In the genomic region with DNA sequence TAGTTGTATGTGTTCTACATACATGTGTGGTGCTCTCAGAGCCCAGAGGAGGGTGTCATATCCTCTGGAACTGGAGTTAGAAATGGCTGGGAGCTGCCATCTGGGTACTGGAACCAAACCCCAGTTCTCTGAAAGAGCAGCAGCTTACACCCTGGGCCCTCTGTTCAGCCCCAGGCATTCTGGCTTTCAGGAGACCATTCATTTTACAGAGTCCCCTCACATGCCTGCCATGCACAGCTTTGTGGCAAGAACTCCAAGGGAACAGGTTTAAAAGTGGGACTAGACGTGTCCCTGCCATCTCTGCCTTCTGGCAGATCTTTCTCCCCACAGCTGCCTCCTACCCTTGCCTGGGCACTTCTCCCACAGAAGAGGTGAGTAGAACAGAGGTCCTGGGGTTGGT, we compare ENCODE assay signal across 22 mouse cellular contexts. TPM values are rescaled to one million over a fixed set of nuclear protein-coding genes. Genes with fewer than 3 reads are reported as not detected.
DNase-seq lines count a peak whose midpoint lies in the region; ATAC-seq and TF ChIP-seq lines count a peak whose summit lies in the region.
"Had no signal": no experiment of that assay in that cellular context is flagged by ENCODE, and none has a peak within 500 bp of the region (broad histone marks: within the 10 kb centered on the region; RNA-seq: fewer than 3 reads in every experiment).

No protein-coding gene starts in this region.

- H3K4me3 ChIP-seq in heart, adult 2 months, result no peak overlapping the region
- H3K4me3 ChIP-seq in heart, embryonic 11.5 days (ENCODE audit: low read depth, low read length), result no peak overlapping the region
- no peak overlapping the region for H3K4me3 ChIP-seq in liver, embryonic 12.5 days
- no peak overlapping the region for H3K4me3 ChIP-seq in liver, postnatal 0 days (ENCODE audit: low read depth, low read length)
- no peak overlapping the region for H3K4me3 ChIP-seq in liver, embryonic 15.5 days (replicated peaks)
- H3K4me3 ChIP-seq in stomach, embryonic 16.5 days (replicated peaks; ENCODE audit: low read length), result no peak overlapping the region
- H3K4me3 ChIP-seq: embryonic facial prominence, embryonic 12.5 days; heart, embryonic 10.5 days; heart, embryonic 15.5 days; hindbrain, embryonic 10.5 days; hindbrain, embryonic 15.5 days had no signal

- no peak overlapping the region for H3K4me2 ChIP-seq in heart, embryonic 11.5 days
- no peak overlapping the region for H3K4me2 ChIP-seq in liver, embryonic 12.5 days
- H3K4me2 ChIP-seq in liver, postnatal 0 days (ENCODE audit: low read depth, low read length), result no peak overlapping the region
- H3K4me2 ChIP-seq in liver, embryonic 15.5 days, result no peak overlapping the region
- no peak overlapping the region for H3K4me2 ChIP-seq in stomach, embryonic 16.5 days (ENCODE audit: low read depth, low read length)
- H3K4me2 ChIP-seq: embryonic facial prominence, embryonic 12.5 days; heart, embryonic 15.5 days; hindbrain, embryonic 15.5 days had no signal

- peaks cover 18% of the 10 kb centered on the region for H3K4me1 ChIP-seq in heart, adult 2 months (ENCODE audit: control insufficient read depth, insufficient read depth, low read length)
- peaks cover 6% of the 10 kb centered on the region; the same call in 1 of the 2 replicates for H3K4me1 ChIP-seq in heart, embryonic 11.5 days (ENCODE audit: control insufficient read depth, insufficient read depth, low read length)
- H3K4me1 ChIP-seq in liver, embryonic 12.5 days, result peaks cover 68% of the 10 kb centered on the region
- H3K4me1 ChIP-seq in liver, postnatal 0 days (ENCODE audit: insufficient read depth), result peaks cover 19% of the 10 kb centered on the region
- peaks cover 43% of the 10 kb centered on the region for H3K4me1 ChIP-seq in liver, embryonic 15.5 days (replicated peaks)
- 0 out of 2 replicates have a peak, but pooled peaks cover 3% of the 10 kb centered on the region for H3K4me1 ChIP-seq in stomach, embryonic 16.5 days (ENCODE audit: control insufficient read depth, insufficient read depth, low read length)
- H3K4me1 ChIP-seq: embryonic facial prominence, embryonic 12.5 days; hindbrain, embryonic 10.5 days; hindbrain, embryonic 15.5 days had no signal

- no peak overlapping the region for H3K9ac ChIP-seq in heart, adult 2 months (ENCODE audit: low read depth, low read length)
- H3K9ac ChIP-seq in heart, embryonic 11.5 days (ENCODE audit: low read depth, low read length), result no peak overlapping the region
- H3K9ac ChIP-seq in liver, embryonic 12.5 days, result no peak overlapping the region
- no peak overlapping the region for H3K9ac ChIP-seq in liver, postnatal 0 days (replicated peaks)
- peak overlapping the region; percentile 19; the same call in 1 of the 2 replicates for H3K9ac ChIP-seq in liver, embryonic 15.5 days
- no peak overlapping the region for H3K9ac ChIP-seq in stomach, embryonic 16.5 days (ENCODE audit: low read length)
- H3K9ac ChIP-seq: embryonic facial prominence, embryonic 12.5 days; heart, embryonic 15.5 days; hindbrain, embryonic 15.5 days had no signal

- TF ChIP-seq POLR2A in heart, adult 2 months (IDR thresholded peaks at IDR 0.05; ENCODE audit: insufficient read depth, low read depth, low read length), result no peak

- intact Hi-C loops in heart, adult 2 months (cut with DNase I), result no loop called here

- H3K9me3 ChIP-seq in heart, embryonic 11.5 days (replicated peaks; ENCODE audit: control insufficient read depth, low read length), result no peaks in the 10 kb centered on the region
- no peaks in the 10 kb centered on the region for H3K9me3 ChIP-seq in liver, embryonic 12.5 days (replicated peaks)
- no peaks in the 10 kb centered on the region for H3K9me3 ChIP-seq in liver, postnatal 0 days (ENCODE audit: low read length)
- no peaks in the 10 kb centered on the region for H3K9me3 ChIP-seq in liver, embryonic 15.5 days (replicated peaks)
- H3K9me3 ChIP-seq in stomach, embryonic 16.5 days (replicated peaks; ENCODE audit: control insufficient read depth, low read length), result no peaks in the 10 kb centered on the region
- H3K9me3 ChIP-seq: embryonic facial prominence, embryonic 12.5 days; G1E; heart, embryonic 10.5 days; heart, embryonic 15.5 days; hindbrain, embryonic 10.5 days; hindbrain, embryonic 15.5 days had no signal

- 77% methylated on average over 1 of the region's 1 CpGs for WGBS in heart, adult 2 months
- 92% methylated on average over 1 of the region's 1 CpGs for WGBS in heart, embryonic 11.5 days (ENCODE audit: insufficient replicate concordance)
- WGBS in liver, embryonic 12.5 days (ENCODE audit: insufficient replicate concordance), result 56% methylated on average over 1 of the region's 1 CpGs
- 94% methylated on average over 1 of the region's 1 CpGs for WGBS in liver, postnatal 0 days (ENCODE audit: insufficient replicate concordance)
- 58% methylated on average over 1 of the region's 1 CpGs for WGBS in liver, embryonic 15.5 days (ENCODE audit: insufficient replicate concordance)
- WGBS in stomach, embryonic 16.5 days, result 82% methylated on average over 1 of the region's 1 CpGs

- H3K79me2 ChIP-seq in heart, adult 2 months (replicated peaks; ENCODE audit: control insufficient read depth, insufficient read depth, low read length), result no peaks in the 10 kb centered on the region

- TF ChIP-seq CTCF in heart, adult 2 months (IDR thresholded peaks at IDR 0.05), result no peak
- TF ChIP-seq CTCF in liver, postnatal 0 days (IDR thresholded peaks at IDR 0.05; ENCODE audit: low read depth), result no peak

- H3K36me3 ChIP-seq in heart, adult 2 months (ENCODE audit: control insufficient read depth, insufficient read depth, low read length), result no peaks in the 10 kb centered on the region
- peaks cover 28% of the 10 kb centered on the region for H3K36me3 ChIP-seq in heart, embryonic 11.5 days (ENCODE audit: control insufficient read depth, insufficient read depth, low read length)
- H3K36me3 ChIP-seq in liver, embryonic 12.5 days, result peaks cover 66% of the 10 kb centered on the region
- peaks cover 5% of the 10 kb centered on the region; the same call in 1 of the 2 replicates for H3K36me3 ChIP-seq in liver, postnatal 0 days (replicated peaks; ENCODE audit: insufficient read depth, low read length)
- H3K36me3 ChIP-seq in liver, embryonic 15.5 days (replicated peaks), result peaks cover 48% of the 10 kb centered on the region
- peaks cover 9% of the 10 kb centered on the region; the same call in 1 of the 2 replicates for H3K36me3 ChIP-seq in stomach, embryonic 16.5 days (ENCODE audit: control insufficient read depth, insufficient read depth, low read length)
- H3K36me3 ChIP-seq: G1E; hindbrain, embryonic 15.5 days had no signal

- H3K27ac ChIP-seq in heart, adult 2 months, result peak overlapping the region; percentile 74; the same call in 1 of the 2 replicates
- no peak overlapping the region for H3K27ac ChIP-seq in heart, embryonic 11.5 days (ENCODE audit: low read depth, low read length)
- H3K27ac ChIP-seq in liver, embryonic 12.5 days, result peak overlapping the region; percentile 32; the same call in 1 of the 2 replicates
- no peak overlapping the region for H3K27ac ChIP-seq in liver, postnatal 0 days (ENCODE audit: low read depth)
- peak overlapping the region; percentile 43; the same call in 1 of the 2 replicates for H3K27ac ChIP-seq in liver, embryonic 15.5 days (replicated peaks)
- H3K27ac ChIP-seq in stomach, embryonic 16.5 days (ENCODE audit: low read length), result peak overlapping the region; percentile 75; the same call in 1 of the 2 replicates
- H3K27ac ChIP-seq: embryonic facial prominence, embryonic 12.5 days; heart, embryonic 10.5 days; heart, embryonic 15.5 days; hindbrain, embryonic 15.5 days had no signal

- DNase-seq in heart, adult 2 months, result no peak
- no peak for DNase-seq in liver, postnatal 0 days
- DNase-seq in ovary, adult 18-20 months (ENCODE audit: low spot score), result no peak
- no peak for DNase-seq in adrenal gland, postnatal 36 days
- DNase-seq: adrenal gland, postnatal 10 days; cerebellum, adult 11-12 months; cerebellum, adult 9-10 months; cerebellum, postnatal 25 days; gastrocnemius, postnatal 25 days had no signal

- no peak for ATAC-seq in heart, embryonic 11.5 days (replicated peaks; ENCODE audit: insufficient number of reproducible peaks, low FRiP score, low TSS enrichment)
- no peak for ATAC-seq in liver, embryonic 12.5 days
- ATAC-seq in liver, postnatal 0 days, result no peak
- ATAC-seq in liver, embryonic 15.5 days (ENCODE audit: insufficient read depth), result no peak
- no peak for ATAC-seq in stomach, embryonic 16.5 days (ENCODE audit: insufficient read depth, low FRiP score)
- ATAC-seq: inflammation-experienced regulatory T-cells, adult 6 months had no signal

- H3K27me3 ChIP-seq in heart, adult 2 months (ENCODE audit: control insufficient read depth, insufficient read depth, low read length), result no peaks in the 10 kb centered on the region
- no peaks in the 10 kb centered on the region for H3K27me3 ChIP-seq in heart, embryonic 11.5 days (ENCODE audit: control insufficient read depth, insufficient read depth, low read length)
- H3K27me3 ChIP-seq in liver, embryonic 12.5 days (replicated peaks), result no peaks in the 10 kb centered on the region
- H3K27me3 ChIP-seq in liver, postnatal 0 days (ENCODE audit: insufficient read depth, low read length), result no peaks in the 10 kb centered on the region
- no peaks in the 10 kb centered on the region for H3K27me3 ChIP-seq in liver, embryonic 15.5 days
- H3K27me3 ChIP-seq in stomach, embryonic 16.5 days (ENCODE audit: control insufficient read depth, insufficient read depth, low read length), result no peaks in the 10 kb centered on the region
- H3K27me3 ChIP-seq: embryonic facial prominence, embryonic 12.5 days; heart, embryonic 15.5 days; hindbrain, embryonic 15.5 days had no signal

- TF ChIP-seq EP300 in heart, adult 2 months (IDR thresholded peaks at IDR 0.05; ENCODE audit: insufficient read depth, low read depth, low read length), result no peak
- TF ChIP-seq EP300 in liver, postnatal 0 days (IDR thresholded peaks at IDR 0.05; ENCODE audit: low read depth), result no peak

RNA-seq across cellular contexts. Expression of gene Hgfac, which starts 7.7 kb away (rescaled TPM):
- total RNA-seq in heart, adult 2 months (2021), result under 1 TPM; 0.47 to 0.96 TPM
- 0.94 and 1.3 TPM in 2 replicates for polyA plus RNA-seq in heart, adult 2 months (2012; rRNA removed)
- 0.23 and 0.66 TPM in 2 replicates for polyA plus RNA-seq in heart, embryonic 11.5 days (2014; fragmentation: Nextera tagmentation; extraction: Ambion mirVana)
- polyA plus RNA-seq in liver, embryonic 12.5 days (2016; fragmentation: Nextera tagmentation; extraction: Ambion mirVana), result 43.3 and 44.1 TPM in 2 replicates
- polyA plus RNA-seq in liver, postnatal 0 days (2015; fragmentation: Nextera tagmentation; extraction: Ambion mirVana), result 285 and 304 TPM in 2 replicates
- polyA plus RNA-seq in liver, embryonic 15.5 days (2015; fragmentation: Nextera tagmentation; extraction: Ambion mirVana), result 129 and 201 TPM in 2 replicates
- 7.7 and 8.2 TPM in 2 replicates for polyA plus RNA-seq in stomach, embryonic 16.5 days (2015; fragmentation: Nextera tagmentation; extraction: Ambion mirVana)
- 1 to 10 TPM in 1 of 2 experiments, under 1 TPM in 1; 0.96 to 1.2 TPM for total RNA-seq in adrenal gland, postnatal 36 days (2021)
- polyA plus RNA-seq: forebrain, embryonic 14.5 days; G1E had no signal

RNA-seq across cellular contexts. Expression of gene Dok7, which starts 22.9 kb away (rescaled TPM):
- 10 to 100 TPM; 34.9 to 35.6 TPM for total RNA-seq in heart, adult 2 months (2021)
- 23.8 and 25.4 TPM in 2 replicates for polyA plus RNA-seq in heart, adult 2 months (2012; rRNA removed)
- 2.8 and 3.3 TPM in 2 replicates for polyA plus RNA-seq in heart, embryonic 11.5 days (2014; fragmentation: Nextera tagmentation; extraction: Ambion mirVana)
- polyA plus RNA-seq in liver, embryonic 12.5 days (2016; fragmentation: Nextera tagmentation; extraction: Ambion mirVana), result 0.07 TPM in 1 of 2 replicates, not detected in the other
- 0.05 and 0.06 TPM in 2 replicates for polyA plus RNA-seq in liver, postnatal 0 days (2015; fragmentation: Nextera tagmentation; extraction: Ambion mirVana)
- polyA plus RNA-seq in liver, embryonic 15.5 days (2015; fragmentation: Nextera tagmentation; extraction: Ambion mirVana), result 0.15 and 0.22 TPM in 2 replicates
- polyA plus RNA-seq in stomach, embryonic 16.5 days (2015; fragmentation: Nextera tagmentation; extraction: Ambion mirVana), result 1.9 and 2.0 TPM in 2 replicates
- total RNA-seq in adrenal gland, postnatal 36 days (2021), result 10 to 100 TPM; 10.6 to 20.9 TPM
- total RNA-seq: G1E; granulocyte monocyte progenitor cell, adult 5-6 weeks had no signal
- polyA plus RNA-seq: G1E had no signal

Comparison
In these comparisons a context has a peak if more than half of its experiments do, and no peak if none do; other contexts are left out.
1. H3K27ac ChIP-seq: peak in heart, adult 2 months (single experiment), liver, embryonic 12.5 days (single experiment), liver, embryonic 15.5 days (single experiment) and stomach, embryonic 16.5 days (single experiment); none in heart, embryonic 11.5 days (single experiment) and liver, postnatal 0 days (single experiment).